Mouse (Mus musculus) neural tube, embryonic 14.5 days (tissue): Measurements from ENCODE around the gene Mef2c. TPM values are rescaled to one million over a fixed set of nuclear protein-coding genes. Genes with fewer than 3 reads are reported as not detected.

Source experiments
- ATAC-seq: fragments of 200-750 bp; cut with Nextera tagmentation; 2 replicates; pipeline ENCODE4 v1.8.0; 2017; ENCODE audit warnings: low read depth, mild to moderate bottlenecking, moderate TSS enrichment, moderate library complexity
- H3K27ac ChIP-seq: fragments of 300-500 bp; sonication (generic); 2 replicates; pipeline ENCODE4 v1.5.1; 2014; ENCODE audit warnings: low read depth, mild to moderate bottlenecking, control low read depth, low read length, moderate library complexity, mixed read lengths
- H3K27me3 ChIP-seq: fragments of 300-500 bp; sonication (generic); 2 replicates; pipeline ENCODE4 v1.6.1; 2014; ENCODE audit warnings: low read length; ENCODE audit not compliant: control insufficient read depth, insufficient read depth
- H3K36me3 ChIP-seq: fragments of 300-500 bp; sonication (generic); 2 replicates; pipeline ENCODE4 v1.6.1; 2014; ENCODE audit warnings: low read length, mixed read lengths; ENCODE audit not compliant: control insufficient read depth, insufficient read depth
- H3K4me1 ChIP-seq: fragments of 300-500 bp; sonication (generic); 2 replicates; pipeline ENCODE4 v1.6.1; 2014; ENCODE audit warnings: low read length; ENCODE audit not compliant: control insufficient read depth, insufficient read depth
- H3K4me2 ChIP-seq: fragments of 300-500 bp; sonication (generic); 2 replicates; pipeline ENCODE4 v1.6.1; 2014; ENCODE audit warnings: mild to moderate bottlenecking, low read depth, low read length, control low read depth
- H3K4me3 ChIP-seq: fragments of 300-500 bp; sonication (generic); 2 replicates; pipeline ENCODE4 v1.5.1; 2014; ENCODE audit warnings: low read depth, low read length, control low read depth, mixed read lengths
- H3K9ac ChIP-seq: fragments of 300-500 bp; sonication (generic); replicated peaks from 2 replicates; pipeline ENCODE4 v1.6.1; 2014; ENCODE audit warnings: low read depth, mild to moderate bottlenecking, control low read depth, low read length, mixed read lengths
- H3K9me3 ChIP-seq: fragments of 300-500 bp; sonication (generic); 2 replicates; pipeline ENCODE4 v1.6.1; 2016; ENCODE audit warnings: low read length; ENCODE audit not compliant: control insufficient read depth
- WGBS: fragments of 180-500 bp; shearing (Covaris S2); extraction: QIAGEN DNeasy Blood & Tissue Kit; methylation state at CpG from one replicate; pipeline ENCODE4 v1.1.7; 2014; 5-methylcytosine and 5-hydroxymethylcytosine counted together
- polyA plus RNA-seq: library from polyadenylated mRNA; unstranded; fragments of >200 nt; fragmentation: Nextera tagmentation; extraction: Ambion mirVana; gene quantifications from 2 replicates; pipeline ENCODE4 v1.2.1, GENCODE M21; 2014

Gene Mef2c
- polyA plus RNA-seq, 1 experiment from 2014 or later: 32.4 TPM

DNA sequence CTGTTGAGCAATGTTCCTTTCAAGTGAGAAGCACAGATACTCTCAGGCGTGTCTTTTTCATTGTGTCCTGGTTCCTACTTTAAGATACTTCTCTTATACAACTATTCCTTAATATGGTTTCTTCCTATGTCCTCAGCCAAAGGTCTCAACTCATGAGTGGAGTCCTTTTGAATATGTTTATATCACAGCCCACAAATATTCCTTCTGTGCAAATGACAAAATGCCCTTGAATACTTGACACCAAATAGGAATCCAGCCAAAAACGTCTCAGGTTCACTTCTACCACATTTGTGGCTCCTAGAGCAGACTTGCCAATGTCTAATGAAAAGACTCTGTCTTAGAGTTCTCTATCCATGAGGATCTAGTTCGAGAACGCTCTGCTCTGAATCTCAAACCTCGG lies 21.7 kb upstream of the Mef2c start:
- WGBS: 87% methylated on average over 5 of the region's 5 CpGs
- Histone ChIP-seq H3K4me3 (no peak overlapping the region), H3K4me1 (no peaks in the 10 kb centered on the region), H3K4me2 (no peak overlapping the region), H3K9ac (no peak overlapping the region), H3K27me3 (no peaks in the 10 kb centered on the region), H3K9me3 (no peaks in the 10 kb centered on the region), H3K36me3 (no peaks in the 10 kb centered on the region), H3K27ac (no peak overlapping the region)
- ATAC-seq: no peak

DNA sequence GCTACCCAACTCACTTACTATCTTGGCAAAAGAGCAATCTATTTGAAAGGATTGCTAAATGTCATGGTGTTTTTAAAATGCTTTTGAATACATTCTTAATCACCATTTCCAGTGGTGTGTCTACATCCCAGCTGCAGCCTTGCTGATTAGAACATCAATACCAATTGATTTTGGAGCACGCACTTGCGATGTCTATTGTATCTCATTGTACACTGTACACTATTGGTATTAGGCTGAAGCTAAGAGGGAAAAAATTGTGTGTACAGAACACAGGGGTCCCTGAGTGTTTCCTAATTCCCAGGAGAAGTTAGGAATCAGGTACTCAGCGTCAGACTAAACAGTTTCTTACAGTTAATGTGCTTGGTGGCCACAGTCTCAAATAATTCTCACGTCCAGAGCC lies 19.6 kb upstream of the Mef2c start:
- Histone ChIP-seq H3K4me1 (no peaks in the 10 kb centered on the region), H3K27ac (no peak overlapping the region), H3K36me3 (no peaks in the 10 kb centered on the region), H3K9ac (no peak overlapping the region), H3K9me3 (no peaks in the 10 kb centered on the region), H3K4me3 (no peak overlapping the region), H3K4me2 (no peak overlapping the region), H3K27me3 (no peaks in the 10 kb centered on the region)
- no peak for ATAC-seq
- WGBS: 83% methylated on average over 4 of the region's 4 CpGs

DNA sequence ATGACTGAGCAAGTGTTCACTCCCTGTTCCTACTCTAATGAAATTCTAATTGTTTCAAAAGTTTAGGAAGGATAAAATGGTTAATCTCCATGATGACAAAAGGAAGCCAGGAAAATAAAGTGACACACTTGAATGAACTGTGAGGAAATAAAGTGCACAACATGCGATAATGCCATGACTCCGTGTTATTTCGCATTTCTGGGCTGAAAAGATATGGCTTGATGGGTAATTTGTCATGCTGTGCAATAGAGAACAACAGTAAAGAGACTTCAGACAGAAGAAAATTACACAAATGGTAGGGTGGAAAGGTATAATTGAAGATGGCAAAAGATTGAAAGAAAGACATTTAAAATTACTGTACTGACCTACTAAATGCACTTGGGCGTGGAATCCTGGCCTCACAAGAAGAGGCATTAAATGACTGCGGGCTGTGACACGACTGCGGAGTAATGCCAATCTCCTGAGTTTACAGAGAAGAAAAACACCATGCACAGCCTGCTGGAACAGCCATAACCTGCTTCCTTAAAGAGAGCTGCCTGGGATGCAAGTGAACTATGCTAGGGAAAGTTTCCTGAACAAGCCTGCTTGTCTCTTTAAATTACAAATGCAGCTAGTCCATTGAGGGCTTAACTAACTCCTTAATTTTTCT lies 19.0 kb upstream of the Mef2c start:
- H3K9me3 ChIP-seq: no peaks in the 10 kb centered on the region
- WGBS: 75% methylated on average over 7 of the region's 7 CpGs
- H3K9ac ChIP-seq: no peak overlapping the region
- H3K27ac ChIP-seq: no peak overlapping the region
- H3K4me2 ChIP-seq: no peak overlapping the region
- no peak for ATAC-seq
- H3K36me3 ChIP-seq: no peaks in the 10 kb centered on the region
- no peaks in the 10 kb centered on the region for H3K27me3 ChIP-seq
- no peak overlapping the region for H3K4me3 ChIP-seq
- no peaks in the 10 kb centered on the region for H3K4me1 ChIP-seq

DNA sequence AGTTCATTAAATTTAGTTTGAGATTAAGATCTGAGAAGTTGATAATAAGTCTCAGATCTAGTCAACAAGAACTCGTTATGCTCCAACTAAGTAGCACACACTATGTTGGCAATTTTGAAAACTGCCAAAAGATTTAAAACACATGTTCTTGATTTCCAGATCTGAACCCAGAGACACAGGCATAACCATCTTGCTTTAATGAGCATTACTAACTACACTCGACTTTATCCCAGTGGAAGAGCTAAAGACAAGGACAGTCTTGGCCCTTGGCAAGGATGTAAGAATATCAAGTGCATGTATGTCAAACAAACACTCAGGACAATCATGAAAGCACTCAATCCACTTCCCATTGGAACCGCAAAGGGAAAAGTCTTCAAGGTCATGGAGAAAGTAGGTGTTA lies 11.8 kb upstream of the Mef2c start:
- Histone ChIP-seq H3K9me3 (no peaks in the 10 kb centered on the region), H3K9ac (no peak overlapping the region), H3K36me3 (no peaks in the 10 kb centered on the region), H3K4me3 (no peak overlapping the region), H3K4me2 (no peak overlapping the region), H3K27ac (no peak overlapping the region), H3K27me3 (no peaks in the 10 kb centered on the region), H3K4me1 (no peaks in the 10 kb centered on the region)
- ATAC-seq: no peak
- WGBS: 90% methylated on average over 3 of the region's 3 CpGs

DNA sequence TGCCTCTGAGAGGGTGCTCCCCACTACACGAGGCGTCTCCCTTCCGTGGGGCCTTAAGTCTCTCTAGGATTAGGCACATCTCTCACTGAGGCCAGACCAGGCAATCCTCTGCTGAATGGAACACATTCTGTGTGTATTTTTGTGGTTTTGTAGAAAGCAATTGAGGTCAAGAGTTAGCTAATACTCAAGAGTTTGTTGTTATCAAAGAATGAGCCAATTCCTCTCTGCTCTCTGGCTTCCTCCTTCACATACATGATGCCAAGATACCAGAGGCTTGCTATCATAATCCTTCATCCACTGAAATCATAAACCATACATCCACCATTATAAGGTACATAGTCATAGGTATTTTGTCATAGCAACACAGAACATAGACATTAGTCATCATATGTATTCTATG lies 6.1 kb upstream of the Mef2c start:
- 88% methylated on average over 3 of the region's 3 CpGs for WGBS
- Histone ChIP-seq H3K27me3 (no peaks in the 10 kb centered on the region), H3K4me3 (no peak overlapping the region), H3K4me2 (no peak overlapping the region), H3K9me3 (no peaks in the 10 kb centered on the region), H3K27ac (no peak overlapping the region), H3K4me1 (no peaks in the 10 kb centered on the region), H3K36me3 (no peaks in the 10 kb centered on the region), H3K9ac (no peak overlapping the region)
- no peak for ATAC-seq

DNA sequence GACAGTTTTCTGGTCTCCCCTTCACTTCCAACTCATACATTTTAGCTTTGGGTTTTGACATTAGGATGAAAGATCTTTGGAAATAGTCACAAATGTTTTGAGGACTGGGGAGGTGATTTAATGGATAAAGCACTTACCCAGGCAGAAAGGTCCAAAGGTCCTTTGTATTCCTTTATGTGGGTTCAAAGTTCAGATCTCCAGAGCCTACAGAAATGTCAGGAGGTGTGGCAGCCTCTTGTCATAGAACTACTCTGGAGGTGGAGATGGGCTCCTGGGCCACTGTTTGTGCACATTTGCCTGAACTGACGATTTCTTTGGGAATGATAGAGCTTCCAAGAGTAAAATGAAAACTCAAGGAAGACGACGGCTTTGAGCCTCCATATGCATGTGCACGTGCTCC lies 4.3 kb upstream of the Mef2c start:
- Histone ChIP-seq H3K36me3 (no peaks in the 10 kb centered on the region), H3K9ac (no peak overlapping the region), H3K27ac (no peak overlapping the region), H3K9me3 (no peaks in the 10 kb centered on the region), H3K4me1 (no peaks in the 10 kb centered on the region), H3K27me3 (no peaks in the 10 kb centered on the region), H3K4me2 (no peak overlapping the region), H3K4me3 (no peak overlapping the region)
- WGBS: 78% methylated on average over 4 of the region's 4 CpGs
- no peak for ATAC-seq

DNA sequence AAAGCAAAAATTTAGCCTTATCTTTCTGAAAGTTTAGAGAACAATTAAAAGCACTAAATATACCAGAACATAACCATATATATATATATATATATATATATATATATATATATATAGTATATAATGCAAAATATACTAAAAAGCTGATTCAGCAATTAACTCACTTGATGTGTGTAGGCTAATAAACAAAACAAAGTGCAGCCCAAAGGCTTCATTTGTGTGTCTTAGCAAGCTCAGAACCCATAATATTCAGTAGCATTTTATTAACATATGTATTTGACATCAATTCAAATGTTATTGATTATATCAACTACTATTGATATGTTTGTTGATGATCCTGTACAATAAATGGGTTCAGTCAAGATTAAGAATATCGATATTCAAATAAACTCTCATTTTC lies 3.9 kb downstream of the Mef2c start:
- no peak for ATAC-seq
- Histone ChIP-seq H3K9ac (no peak overlapping the region), H3K36me3 (no peaks in the 10 kb centered on the region), H3K9me3 (no peaks in the 10 kb centered on the region), H3K27me3 (no peaks in the 10 kb centered on the region), H3K4me1 (no peaks in the 10 kb centered on the region), H3K4me2 (no peak overlapping the region), H3K4me3 (no peak overlapping the region), H3K27ac (no peak overlapping the region)
- WGBS: 97% methylated on average over 1 of the region's 1 CpGs

DNA sequence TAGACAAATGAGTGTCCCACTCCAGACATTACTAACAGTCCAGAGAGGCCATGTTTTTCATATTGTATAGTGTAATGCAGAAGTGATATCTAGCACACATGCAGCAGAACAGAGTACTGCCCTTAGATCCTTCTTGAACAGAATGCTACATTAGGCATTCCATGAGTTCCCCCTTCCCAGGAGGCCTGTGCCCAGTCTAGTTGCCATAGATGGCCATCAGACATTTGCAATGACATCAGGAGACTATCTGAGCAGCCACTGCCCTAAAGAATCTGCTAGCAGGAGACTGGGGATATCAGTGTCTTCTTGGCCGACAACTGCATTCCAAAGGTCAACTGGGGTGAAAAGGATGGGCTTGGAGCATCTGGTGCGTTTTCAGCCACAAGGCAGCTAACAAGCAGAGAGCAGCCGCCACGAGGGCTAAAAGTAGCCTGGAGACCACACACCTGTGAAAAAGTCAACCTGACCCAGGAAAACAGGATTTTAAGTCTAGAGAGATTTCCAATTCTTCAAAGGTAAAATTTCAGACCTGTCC lies 11.2 kb downstream of the Mef2c start:
- 64% methylated on average over 4 of the region's 4 CpGs for WGBS
- H3K9me3 ChIP-seq: no peaks in the 10 kb centered on the region
- no peak overlapping the region for H3K27ac ChIP-seq
- H3K27me3 ChIP-seq: no peaks in the 10 kb centered on the region
- no peak overlapping the region for H3K4me3 ChIP-seq
- no peak overlapping the region for H3K9ac ChIP-seq
- H3K4me1 ChIP-seq: no peaks in the 10 kb centered on the region
- no peaks in the 10 kb centered on the region for H3K36me3 ChIP-seq
- ATAC-seq: no peak
- H3K4me2 ChIP-seq: no peak overlapping the region

DNA sequence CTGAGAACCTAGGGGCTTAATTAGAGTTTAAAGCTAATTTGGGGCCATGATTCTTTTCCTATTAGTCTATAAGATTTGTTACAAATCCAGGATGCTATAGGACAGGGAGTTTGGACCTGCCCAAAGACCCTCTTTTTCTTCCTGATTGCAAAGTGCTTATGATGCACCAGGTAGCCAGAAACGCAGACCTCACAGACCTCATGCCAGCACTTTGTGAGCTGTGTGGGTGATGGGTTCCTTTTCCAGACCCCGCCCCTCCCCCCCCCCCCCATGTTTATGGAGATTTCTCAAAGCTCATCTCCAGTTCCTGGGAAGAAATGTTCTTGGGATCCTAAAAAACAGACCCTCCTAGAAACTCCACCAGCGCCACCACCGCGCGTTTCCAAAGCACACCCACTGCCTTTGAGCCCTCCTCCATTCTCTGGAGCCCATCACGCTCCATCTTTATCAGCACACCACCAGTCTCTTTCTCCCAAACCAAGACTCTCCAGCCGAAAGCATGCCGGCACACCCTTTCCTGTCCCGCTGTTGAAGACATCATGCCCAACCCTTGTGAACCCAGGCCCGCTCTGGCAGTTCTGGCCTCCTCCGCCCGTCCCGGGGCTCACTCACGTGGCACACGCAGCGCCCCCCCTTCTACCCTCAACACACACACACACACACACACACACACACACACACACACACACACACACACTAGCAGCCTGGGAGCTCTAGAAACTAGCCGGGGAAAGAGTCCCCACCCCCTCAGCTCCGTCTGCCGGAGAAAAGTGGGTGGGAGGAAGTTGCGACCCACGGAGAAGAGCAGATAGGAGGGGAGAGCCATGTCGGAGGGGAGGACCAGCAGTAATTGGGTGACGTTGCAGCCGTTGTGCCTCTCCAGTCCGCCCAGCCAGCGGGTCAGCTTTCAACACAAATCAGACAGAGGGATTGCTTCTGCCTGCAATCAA lies 14.1 kb downstream of the Mef2c start:
- ATAC-seq: peak; percentile 93
- Histone ChIP-seq H3K27me3 (no peaks in the 10 kb centered on the region), H3K4me1 (no peaks in the 10 kb centered on the region), H3K4me3 (peak overlapping the region; percentile 49), H3K4me2 (peak overlapping the region; percentile 43), H3K36me3 (no peaks in the 10 kb centered on the region), H3K9ac (peak overlapping the region; percentile 55), H3K27ac (peak overlapping the region; percentile 80), H3K9me3 (no peaks in the 10 kb centered on the region)
- under 1% methylated on average over 26 of the region's 27 CpGs for WGBS
